Mouse (Mus musculus): ENCODE data around the gene Rhpn2.

DNA sequence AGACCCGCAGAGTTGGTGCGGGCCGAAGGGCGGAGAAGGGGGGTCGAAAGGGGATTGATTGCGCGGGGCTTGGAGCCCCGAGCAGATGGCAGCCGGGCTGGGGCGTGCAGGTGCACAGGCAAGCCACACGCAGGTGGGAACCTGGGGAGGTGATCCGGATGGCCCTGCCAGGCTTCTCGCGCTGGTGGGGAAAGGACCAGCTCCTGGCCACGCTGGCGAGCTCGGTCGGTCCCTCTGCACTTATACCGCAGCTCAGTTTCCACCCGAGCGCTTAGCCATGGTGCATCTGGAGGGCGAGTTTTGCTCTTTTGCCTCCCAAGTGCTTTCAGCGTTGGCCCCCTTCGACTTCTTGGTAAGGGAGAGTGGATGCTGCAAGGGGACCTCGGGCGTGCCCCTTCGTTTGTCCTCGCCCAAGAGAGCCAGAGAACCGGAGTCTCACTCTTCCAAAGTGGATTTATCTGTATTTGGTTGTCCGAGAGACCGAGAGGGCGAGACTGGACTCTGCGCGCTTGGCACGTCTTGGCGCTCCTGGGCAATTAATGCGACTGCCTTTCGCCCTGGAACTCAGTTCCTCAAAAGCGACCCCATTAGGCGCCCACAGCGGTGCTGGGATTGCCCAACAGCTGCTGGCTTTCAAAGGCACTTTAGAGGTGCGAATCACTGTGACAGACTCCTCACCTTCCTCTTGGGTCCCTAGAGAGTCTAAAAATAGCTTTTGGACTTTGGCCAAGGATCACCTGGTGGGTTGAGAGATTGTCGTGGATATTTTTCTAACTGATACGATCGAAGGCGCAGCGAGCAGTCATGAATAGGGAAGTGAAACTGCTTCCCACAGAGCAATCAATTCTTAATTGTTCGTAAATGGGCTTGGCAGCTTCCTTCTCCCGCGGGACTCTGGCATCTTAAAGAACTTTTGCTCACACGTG is 820 bp downstream of the Rhpn2 start:
- no peak for TF ChIP-seq POLR2A (IDR thresholded peaks at IDR 0.05; ENCODE audit: insufficient read depth, low read depth, low read length)
- no peak for TF ChIP-seq CTCF (IDR thresholded peaks at IDR 0.05)
- no peak for TF ChIP-seq EP300 (IDR thresholded peaks at IDR 0.05; ENCODE audit: insufficient read depth, low read depth, low read length)

Measured in heart, adult 2 months (tissue).